Mouse (Mus musculus) right cerebral cortex, postnatal 25 days (tissue): Measurements from ENCODE around the gene Cdk11b.
"Not testable (repeated sequence)": the region's sequence is repeated elsewhere in the genome, so short reads cannot be mapped to it uniquely, and the experiment has no call there.

ENCODE experiments used
- DNase-seq: peaks from one replicate; pipeline ENCODE4 v3.0.0; 2022

The Cdk11b gene

GRCm38 (mm10) chr4:155611860-155612259, 12.8 kb upstream of the Cdk11b start:
- DNase-seq: no peak

GRCm38 (mm10) chr4:155613264-155613663, 11.4 kb upstream of the Cdk11b start:
- no peak for DNase-seq

- no peak for DNase-seq
Measured at GRCm38 (mm10) chr4:155618321-155618720, 6.3 kb upstream of the Cdk11b start.

GRCm38 (mm10) chr4:155630267-155630666, 5.6 kb downstream of the Cdk11b start:
- DNase-seq: no peak

GRCm38 (mm10) chr4:155635766-155636499, 11.3 kb downstream of the Cdk11b start:
- DNase-seq: no peak

- DNase-seq: no peak
Measured at GRCm38 (mm10) chr4:155643531-155643930, 18.9 kb downstream of the Cdk11b start.

GRCm38 (mm10) chr4:155645308-155645707, 20.7 kb downstream of the Cdk11b start, which contains the start of gene Gm10563:
Gm10563 (minus strand) TSS chr4:155645408.
- DNase-seq: not testable (repeated sequence)

GRCm38 (mm10) chr4:155645721-155646120, 21.1 kb downstream of the Cdk11b start:
- no peak for DNase-seq

- no peak for DNase-seq
Measured at GRCm38 (mm10) chr4:155649355-155649754, 24.7 kb downstream of the Cdk11b start.

GRCm38 (mm10) chr4:155651553-155652269, 27.1 kb downstream of the Cdk11b start:
- DNase-seq: no peak

GRCm38 (mm10) chr4:155652283-155653085, 27.8 kb downstream of the Cdk11b start:
- no peak for DNase-seq

- DNase-seq: no peak
Measured at GRCm38 (mm10) chr4:155653086-155653450, 28.4 kb downstream of the Cdk11b start, which contains the start of gene Mmp23. Mmp23 (minus strand) TSS chr4:155653384.

GRCm38 (mm10) chr4:155653451-155654182, 29.0 kb downstream of the Cdk11b start:
- peak; percentile 38 for DNase-seq

- DNase-seq: no peak
Measured at GRCm38 (mm10) chr4:155654183-155654455, 29.5 kb downstream of the Cdk11b start.

GRCm38 (mm10) chr4:155654456-155655298, 30.0 kb downstream of the Cdk11b start:
- peak; percentile 32 for DNase-seq

- no peak for DNase-seq
Measured at GRCm38 (mm10) chr4:155656214-155656751, 31.6 kb downstream of the Cdk11b start.

- DNase-seq: no peak
Measured at GRCm38 (mm10) chr4:155658961-155659360, 34.3 kb downstream of the Cdk11b start.

- no peak for DNase-seq
Measured at GRCm38 (mm10) chr4:155660641-155661040, 36.0 kb downstream of the Cdk11b start.

- DNase-seq: no peak
Measured at GRCm38 (mm10) chr4:155666903-155667302, 42.2 kb downstream of the Cdk11b start.

GRCm38 (mm10) chr4:155668689-155669597, 44.3 kb downstream of the Cdk11b start, which contains the start of gene Mib2:
Mib2 (minus strand) TSS chr4:155669198.
- peak; percentile 97 for DNase-seq
